In the genomic region with DNA sequence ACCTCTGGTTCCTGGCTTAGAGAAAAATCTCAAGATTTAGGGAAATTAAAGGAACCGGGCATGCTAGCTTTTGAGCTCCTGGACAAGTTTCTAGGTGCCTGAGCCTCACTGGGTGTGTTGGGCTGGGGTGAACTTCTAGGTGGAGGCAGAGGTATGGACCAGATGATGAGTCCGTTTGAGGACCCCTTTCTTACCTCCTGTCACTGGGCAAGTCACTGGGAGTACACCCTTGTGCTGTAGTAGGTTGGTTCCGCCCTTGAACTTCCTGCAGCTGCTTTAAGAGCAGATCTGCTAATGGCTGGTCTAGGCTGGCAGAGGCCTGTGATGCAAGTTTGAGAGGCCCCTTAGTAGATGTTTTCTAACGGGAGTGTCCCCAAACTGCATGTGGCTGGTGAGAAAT, we compare ENCODE assay signal across 7 mouse cellular contexts. TPM values are rescaled to one million over a fixed set of nuclear protein-coding genes. Genes with fewer than 3 reads are reported as not detected.
DNase-seq lines count a peak whose midpoint lies in the region; ATAC-seq lines count a peak whose summit lies in the region.

No protein-coding gene starts in this region.

- H3K4me2 ChIP-seq in stomach, embryonic 16.5 days (ENCODE audit: low read depth, low read length) = peak overlapping the region; percentile 96

- peak overlapping the region; percentile 68 for H3K4me3 ChIP-seq in embryonic facial prominence, embryonic 10.5 days
- peak overlapping the region; percentile 59 for H3K4me3 ChIP-seq in stomach, embryonic 16.5 days (replicated peaks; ENCODE audit: low read length)

- DNase-seq in R1 (ENCODE audit: low read depth, low spot score) = peak; percentile 38
- DNase-seq in embryonic facial prominence, embryonic 10.5 days (ENCODE audit: low spot score) = no peak
- DNase-seq in heart, postnatal 10 days = peak; percentile 50 to 54
- peak; percentile 23 to 45 for DNase-seq in kidney, postnatal 4 days
- DNase-seq in cerebellum, postnatal 25 days = no peak

- 41% methylated on average over 4 of the region's 4 CpGs for WGBS in embryonic facial prominence, embryonic 10.5 days
- 44% methylated on average over 4 of the region's 4 CpGs for WGBS in stomach, embryonic 16.5 days

- H3K4me1 ChIP-seq in embryonic facial prominence, embryonic 10.5 days = peaks cover 29% of the 10 kb centered on the region
- H3K4me1 ChIP-seq in stomach, embryonic 16.5 days (ENCODE audit: control insufficient read depth, insufficient read depth, low read length) = peaks cover 22% of the 10 kb centered on the region

- peaks cover 58% of the 10 kb centered on the region for H3K27me3 ChIP-seq in embryonic facial prominence, embryonic 10.5 days (replicated peaks; ENCODE audit: low read depth, poor library complexity, severe bottlenecking)
- H3K27me3 ChIP-seq in stomach, embryonic 16.5 days (ENCODE audit: control insufficient read depth, insufficient read depth, low read length) = peaks cover 3% of the 10 kb centered on the region; the same call in 1 of the 2 replicates

- H3K27ac ChIP-seq in embryonic facial prominence, embryonic 10.5 days (replicated peaks) = no peak overlapping the region; the same call in 1 of the 2 replicates
- H3K27ac ChIP-seq in stomach, embryonic 16.5 days (ENCODE audit: low read length) = 0 out of 2 replicates have a peak overlapping the region, but pooled peaks have one; percentile 15

- no peaks in the 10 kb centered on the region for H3K36me3 ChIP-seq in embryonic facial prominence, embryonic 10.5 days (replicated peaks)
- H3K36me3 ChIP-seq in stomach, embryonic 16.5 days (ENCODE audit: control insufficient read depth, insufficient read depth, low read length) = no peaks in the 10 kb centered on the region

- peak; percentile 35 for ATAC-seq in megakaryocyte progenitor cell, adult 5-6 weeks (replicated peaks; ENCODE audit: poor library complexity)
- no peak for ATAC-seq in stomach, embryonic 16.5 days (ENCODE audit: insufficient read depth, low FRiP score)

- intact Hi-C loops in heart, postnatal 10 days (cut with DNase I) = loop anchor here (2.0 kb wide), 1 partner anchor 42 kb away; no protein-coding TSS in a partner anchor

- H3K9ac ChIP-seq in stomach, embryonic 16.5 days (ENCODE audit: low read length) = peak overlapping the region; percentile 78

- H3K9me3 ChIP-seq in embryonic facial prominence, embryonic 10.5 days = no peaks in the 10 kb centered on the region
- no peaks in the 10 kb centered on the region for H3K9me3 ChIP-seq in stomach, embryonic 16.5 days (replicated peaks; ENCODE audit: control insufficient read depth, low read length)

RNA-seq across cellular contexts. Expression of a gene that starts 1.1 kb away (rescaled TPM):
- 1.0 and 1.5 TPM in 2 replicates for polyA plus RNA-seq in embryonic facial prominence, embryonic 10.5 days (2016; fragmentation: Nextera tagmentation; extraction: Ambion mirVana)
- 10 to 100 TPM; 37.7 to 39.2 TPM for total RNA-seq in heart, postnatal 10 days (2021)
- 8.6 and 9.1 TPM in 2 replicates for total RNA-seq in megakaryocyte progenitor cell, adult 5-6 weeks (2015)
- 3.8 and 10.8 TPM in 2 replicates for total RNA-seq in megakaryocyte progenitor cell, adult 5-6 weeks (2017)
- polyA plus RNA-seq in stomach, embryonic 16.5 days (2015; fragmentation: Nextera tagmentation; extraction: Ambion mirVana) = 6.7 and 7.2 TPM in 2 replicates

Comparison
In these comparisons a context has a peak if more than half of its experiments do, and no peak if none do; other contexts are left out.
1. DNase-seq: peak in R1 (single experiment), heart, postnatal 10 days (2 of 2) and kidney, postnatal 4 days (2 of 2); none in embryonic facial prominence, embryonic 10.5 days (single experiment) and cerebellum, postnatal 25 days (0 of 2).